In genomic region chr19:56995441-56995840, GRCm38 (mm10) we compare ENCODE assay signal across 9 mouse cellular contexts. TPM values are rescaled to one million over a fixed set of nuclear protein-coding genes. Genes with fewer than 3 reads are reported as not detected.
"Had no signal": no experiment of that assay in that cellular context is flagged by ENCODE, and none has a peak within 500 bp of the region (broad histone marks: within the 10 kb centered on the region; RNA-seq: fewer than 3 reads in every experiment).

No protein-coding gene starts in this region.

- DNase-seq: liver; liver, embryonic 13.5 days; liver, postnatal 0 days; spleen, adult 18-20 months; thymus, adult 18-20 months; thymus, postnatal 25 days had no signal

RNA-seq across cellular contexts. Expression of gene Afap1l2, which starts 12.6 kb away (rescaled TPM):
- total RNA-seq: monocyte, adult 5-6 weeks; neutrophil, adult 5-6 weeks had no signal
- polyA plus RNA-seq: macrophage had no signal
